Mouse (Mus musculus) C2C12 (cell line): ENCODE data around the gene Aatf. TPM values are rescaled to one million over a fixed set of nuclear protein-coding genes. Genes with fewer than 3 reads are reported as not detected.

Experiments
- H3K27me3 ChIP-seq: one replicate; pipeline ENCODE4 v1.6.1; 2011; ENCODE audit not compliant: control insufficient read depth, insufficient read depth, insufficient read length
- H3K36me3 ChIP-seq: one replicate; pipeline ENCODE4 v1.6.1; 2011; ENCODE audit not compliant: control insufficient read depth, insufficient read depth
- H3K4me3 ChIP-seq: one replicate; pipeline ENCODE4 v1.5.1; 2011; ENCODE audit warnings: mild to moderate bottlenecking, control low read depth; ENCODE audit not compliant: poor library complexity, insufficient read depth, severe bottlenecking
- H3K79me2 ChIP-seq: one replicate; pipeline ENCODE4 v1.6.1; 2011; ENCODE audit not compliant: control insufficient read depth, insufficient read depth
- H3K79me3 ChIP-seq: one replicate; pipeline ENCODE4 v1.6.1; 2011; ENCODE audit warnings: low read depth, control low read depth
- H3ac ChIP-seq: one replicate; pipeline ENCODE3; 2011; ENCODE audit warnings: low read depth; ENCODE audit not compliant: control insufficient read depth, insufficient read length
- CEBPB ChIP-seq: IDR thresholded peaks from one replicate; pipeline ENCODE4 v1.6.1; 2011; ENCODE audit warnings: low read depth, mild to moderate bottlenecking, control low read depth, moderate library complexity
- CTCF ChIP-seq: IDR thresholded peaks from one replicate; pipeline ENCODE4 v1.5.1; 2011; ENCODE audit not compliant: control insufficient read depth, insufficient read depth, insufficient read length
- FOSL1 ChIP-seq: IDR thresholded peaks from one replicate; pipeline ENCODE4 v1.8.0; 2011; ENCODE audit warnings: mild to moderate bottlenecking, low read length; ENCODE audit not compliant: poor library complexity, insufficient read depth, severe bottlenecking
- MAX ChIP-seq: IDR thresholded peaks from one replicate; pipeline ENCODE4 v1.6.1; 2011; ENCODE audit warnings: mild to moderate bottlenecking, control low read depth
- MYOD1 ChIP-seq: IDR thresholded peaks from one replicate; pipeline ENCODE4 v1.6.1; 2011; ENCODE audit warnings: low read depth; ENCODE audit not compliant: control insufficient read depth, insufficient read length
- MYOG ChIP-seq: IDR thresholded peaks from one replicate; pipeline ENCODE4 v1.6.1; 2011; ENCODE audit not compliant: control insufficient read depth, insufficient read length; ENCODE audit errors: extremely low read depth
- USF1 ChIP-seq: IDR thresholded peaks from one replicate; pipeline ENCODE4 v1.6.1; 2011; ENCODE audit warnings: low read depth, mild to moderate bottlenecking, control low read depth, moderate library complexity
- polyA plus RNA-seq: library from polyadenylated mRNA; unstranded; fragments of >200 nt; fragmentation: generic; extraction: Trizol; gene quantifications from one replicate; pipeline ENCODE4 v1.2.1, GENCODE M21; 2012; ENCODE audit warnings: missing spikeins

The Aatf gene
- polyA plus RNA-seq, 1 experiment = 38.6 TPM

- Histone ChIP-seq H3K27me3 (no peaks in the 10 kb centered on the region), H3K4me3 (no peak overlapping the region), H3K36me3 (peaks cover 33% of the 10 kb centered on the region), H3K79me3 (no peaks in the 10 kb centered on the region), H3K79me2 (no peaks in the 10 kb centered on the region), H3ac (no peak overlapping the region)
- TF ChIP-seq USF1 (no peak), MAX (no peak), FOSL1 (no peak)
Measured at GRCm38 (mm10) chr11:84391126-84391525, 122.2 kb downstream of the Aatf start.

DNA sequence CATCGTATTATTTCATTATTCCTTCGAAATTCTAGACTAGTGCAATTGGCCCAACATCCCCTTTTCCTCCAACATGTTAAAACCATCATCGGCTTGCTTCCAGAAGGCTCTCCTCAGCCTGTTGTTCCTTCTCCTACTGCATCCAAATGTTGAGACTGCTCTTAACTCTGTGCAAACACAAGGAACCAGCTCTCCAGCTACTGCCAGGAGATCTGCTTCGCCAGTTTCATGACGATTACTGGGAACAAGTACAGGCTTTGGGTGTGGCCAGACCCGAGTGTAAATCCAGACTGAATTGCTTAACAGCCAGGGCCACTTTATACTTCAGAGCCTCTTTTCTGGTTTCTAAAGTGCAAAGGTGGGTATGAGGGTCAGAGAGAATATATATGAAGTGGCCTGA lies 124.0 kb downstream of the Aatf start:
- H3K4me3 ChIP-seq = no peak overlapping the region
- H3K79me3 ChIP-seq = no peaks in the 10 kb centered on the region
- TF ChIP-seq CEBPB (no peak), FOSL1 (no peak), MYOD1 (no peak), CTCF (no peak), USF1 (no peak), MYOG (no peak), MAX (no peak)
- peaks cover 32% of the 10 kb centered on the region for H3K36me3 ChIP-seq
- no peaks in the 10 kb centered on the region for H3K79me2 ChIP-seq
- no peaks in the 10 kb centered on the region for H3K27me3 ChIP-seq
- no peak overlapping the region for H3ac ChIP-seq

- no peak overlapping the region for H3ac ChIP-seq
- no peaks in the 10 kb centered on the region for H3K79me2 ChIP-seq
- H3K79me3 ChIP-seq = no peaks in the 10 kb centered on the region
- no peak for TF ChIP-seq CTCF
- TF ChIP-seq MYOG = no peak
- TF ChIP-seq FOSL1 = no peak
- no peak for TF ChIP-seq CEBPB
- TF ChIP-seq MYOD1 = no peak
- no peak for TF ChIP-seq USF1
- TF ChIP-seq MAX = no peak
- no peaks in the 10 kb centered on the region for H3K27me3 ChIP-seq
- H3K36me3 ChIP-seq = peaks cover 46% of the 10 kb centered on the region
- H3K4me3 ChIP-seq = no peak overlapping the region
Measured at GRCm38 (mm10) chr11:84383891-84384290, 129.4 kb downstream of the Aatf start.

GRCm38 (mm10) chr11:84382450-84382849 lies 130.9 kb downstream of the Aatf start:
- Histone ChIP-seq H3K79me3 (no peaks in the 10 kb centered on the region), H3K79me2 (no peaks in the 10 kb centered on the region), H3K36me3 (peaks cover 52% of the 10 kb centered on the region), H3K4me3 (no peak overlapping the region), H3ac (no peak overlapping the region), H3K27me3 (no peaks in the 10 kb centered on the region)
- TF ChIP-seq CTCF (no peak), MAX (no peak), MYOD1 (no peak), MYOG (no peak), USF1 (no peak), FOSL1 (no peak), CEBPB (no peak)

- H3K36me3 ChIP-seq = peaks cover 35% of the 10 kb centered on the region
- no peaks in the 10 kb centered on the region for H3K79me2 ChIP-seq
- no peak overlapping the region for H3K4me3 ChIP-seq
- H3K79me3 ChIP-seq = no peaks in the 10 kb centered on the region
- TF ChIP-seq MYOD1 = no peak
- no peak for TF ChIP-seq USF1
- no peak for TF ChIP-seq MAX
- no peak for TF ChIP-seq MYOG
- no peak for TF ChIP-seq FOSL1
- TF ChIP-seq CEBPB = no peak
- TF ChIP-seq CTCF = no peak
- no peak overlapping the region for H3ac ChIP-seq
- no peaks in the 10 kb centered on the region for H3K27me3 ChIP-seq
Measured at GRCm38 (mm10) chr11:84376510-84377365, 136.6 kb downstream of the Aatf start.

DNA sequence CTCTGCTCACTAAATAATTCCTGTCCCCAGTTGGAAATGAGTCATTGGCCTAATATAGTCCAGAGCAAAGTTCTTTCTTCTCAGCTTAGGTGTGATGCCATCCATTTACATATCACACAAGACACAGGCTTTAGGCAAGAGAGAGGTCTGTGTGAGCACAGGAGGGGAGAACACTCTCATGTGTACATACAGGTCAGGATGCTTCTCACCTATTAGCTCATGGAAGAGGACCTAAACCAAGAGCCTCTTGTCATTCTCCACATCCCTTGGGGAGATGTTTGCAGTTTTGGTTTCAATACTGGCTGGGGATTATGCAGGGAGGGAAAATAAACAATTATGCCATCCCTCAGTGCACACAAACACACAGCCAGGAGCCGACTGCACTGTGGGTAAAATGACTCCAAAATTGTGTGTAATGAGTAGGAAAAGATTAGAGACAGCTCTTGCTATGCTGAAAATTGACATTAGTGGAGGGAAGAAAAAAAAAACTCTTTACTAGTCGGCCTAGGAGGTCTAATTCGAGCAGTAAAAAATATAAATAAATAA lies 137.3 kb downstream of the Aatf start:
- no peaks in the 10 kb centered on the region for H3K79me3 ChIP-seq
- H3K4me3 ChIP-seq = no peak overlapping the region
- no peak overlapping the region for H3ac ChIP-seq
- H3K27me3 ChIP-seq = no peaks in the 10 kb centered on the region
- TF ChIP-seq MYOG = no peak
- TF ChIP-seq CTCF = no peak
- TF ChIP-seq CEBPB = no peak
- no peak for TF ChIP-seq USF1
- TF ChIP-seq FOSL1 = no peak
- no peak for TF ChIP-seq MYOD1
- TF ChIP-seq MAX = no peak
- no peaks in the 10 kb centered on the region for H3K79me2 ChIP-seq
- H3K36me3 ChIP-seq = peaks cover 36% of the 10 kb centered on the region
